Mouse (Mus musculus) liver, adult 2 months (tissue): ENCODE results near the gene Grin2d.

Experiments
- CTCF ChIP-seq: fragments of 200-500 bp; IDR thresholded peaks from 2 replicates; pipeline ENCODE4 v1.5.1; 2011; ENCODE audit warnings: low read depth, low read length, control low read depth
- POLR2A ChIP-seq: fragments of 200-500 bp; IDR thresholded peaks from 2 replicates; pipeline ENCODE4 v1.6.1; 2011; ENCODE audit warnings: low read length, control low read depth; ENCODE audit not compliant: insufficient read depth; ENCODE audit errors: extremely low read depth

GRCm38 (mm10) chr7:45921242-45921621 is 43.1 kb upstream of the Grin2d start, which contains the start of gene Emp3:
- TF ChIP-seq CTCF: no peak
- TF ChIP-seq POLR2A: no peak
